8 mouse cellular contexts compared by ENCODE assay signal in the genomic region with DNA sequence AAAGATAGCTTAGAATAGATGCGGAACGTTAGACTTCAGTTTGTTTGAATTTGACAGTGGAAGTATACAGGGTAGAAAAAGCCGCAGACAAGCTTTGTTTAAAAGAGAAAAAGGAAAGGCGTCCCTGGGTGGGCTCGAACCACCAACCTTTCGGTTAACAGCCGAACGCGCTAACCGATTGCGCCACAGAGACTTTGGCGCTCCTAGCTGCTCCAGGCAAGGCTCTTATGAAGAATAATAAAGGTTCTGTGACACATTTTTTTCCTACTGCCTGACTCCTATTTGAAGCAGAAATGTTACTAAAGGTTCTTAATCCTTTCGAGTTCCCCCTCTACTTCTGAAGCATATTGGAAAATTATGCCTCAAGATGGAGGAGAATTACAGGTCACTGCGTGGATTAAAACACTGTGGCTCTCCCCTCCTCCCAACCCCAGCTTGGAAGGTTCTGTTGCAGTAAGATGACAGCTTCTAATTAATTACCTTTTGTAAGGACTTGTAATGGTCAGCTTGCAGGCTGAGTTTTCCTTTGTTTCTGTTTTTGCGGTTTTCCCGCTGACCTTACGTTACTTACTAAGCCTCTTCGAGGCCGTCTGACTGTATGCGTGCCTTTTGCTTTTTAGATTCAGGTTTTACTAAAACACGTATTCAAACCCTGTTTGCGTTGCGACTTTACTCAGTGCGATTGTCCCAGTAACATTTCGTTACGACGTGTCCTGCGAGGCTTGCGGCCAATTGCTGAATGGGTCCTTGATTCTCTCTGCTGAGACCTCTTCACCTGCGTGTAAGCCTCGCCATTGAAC.
DNase-seq lines count a peak whose midpoint lies in the region; ATAC-seq lines count a peak whose summit lies in the region.

No protein-coding gene starts in this region.

- no peaks in the 10 kb centered on the region for H3K27me3 ChIP-seq in megakaryocyte, embryonic 14.5 days (replicated peaks)

- peak; percentile 47 for ATAC-seq in inflammation-experienced regulatory T-cells, adult 6 months

- peak; percentile 65 for DNase-seq in adrenal gland, adult 8-10 months
- peak; percentile 88 for DNase-seq in embryo, embryonic 11 days
- peak; percentile 67 for DNase-seq in gastrocnemius, postnatal 25 days
- peak; percentile 62 to 94 for DNase-seq in left cerebral cortex, adult 9 months (ENCODE audit: low spot score in 2 of 2)
- peak; percentile 82 for DNase-seq in right cerebral cortex, postnatal 14 days
- DNase-seq in yolk sac, embryonic 10.5 days (ENCODE audit: low spot score): peak; percentile 89

- H3K4me1 ChIP-seq in megakaryocyte, embryonic 14.5 days: peaks cover 25% of the 10 kb centered on the region

- peak overlapping the region; percentile 92 for H3K4me3 ChIP-seq in megakaryocyte, embryonic 14.5 days (replicated peaks)

- H3K36me3 ChIP-seq in megakaryocyte, embryonic 14.5 days (replicated peaks; ENCODE audit: low read length): no peaks in the 10 kb centered on the region

- H3K9me3 ChIP-seq in megakaryocyte, embryonic 14.5 days: no peaks in the 10 kb centered on the region

Comparison
In these comparisons a context has a peak if more than half of its experiments do, and no peak if none do; other contexts are left out.
1. Peak in every context shown above with its lines: DNase-seq, ATAC-seq and H3K4me3 ChIP-seq.